Mouse (Mus musculus): ENCODE data around the gene Apex2.

Gene Apex2

GRCm38 (mm10) chrX:150589696-150590095 is at the start of gene Apex2:
Gene Apex2, minus strand, starts transcription at chrX:150589868.
- DNase-seq (ENCODE audit: low spot score): no peak

DNA sequence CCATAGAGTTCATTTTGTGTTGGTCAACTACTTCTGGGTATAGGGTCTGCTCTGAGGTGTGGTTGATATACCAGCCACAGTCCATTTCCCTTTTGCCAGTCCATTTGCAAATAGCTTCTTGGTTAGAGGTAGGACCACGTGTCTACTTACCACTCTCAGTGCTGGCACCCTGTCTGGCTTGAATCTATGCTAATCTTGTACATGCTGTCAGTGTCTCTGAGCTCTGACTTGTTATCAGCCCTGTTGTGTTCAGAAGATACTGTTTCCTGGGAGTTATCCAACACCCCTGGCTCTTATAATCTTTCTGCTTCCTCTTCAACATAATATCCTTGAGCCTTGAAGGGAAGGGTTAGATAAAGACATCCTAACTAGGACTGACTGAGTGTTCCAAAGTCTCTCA is 46.8 kb upstream of the Apex2 start:
- DNase-seq (ENCODE audit: low spot score): no peak

DNA sequence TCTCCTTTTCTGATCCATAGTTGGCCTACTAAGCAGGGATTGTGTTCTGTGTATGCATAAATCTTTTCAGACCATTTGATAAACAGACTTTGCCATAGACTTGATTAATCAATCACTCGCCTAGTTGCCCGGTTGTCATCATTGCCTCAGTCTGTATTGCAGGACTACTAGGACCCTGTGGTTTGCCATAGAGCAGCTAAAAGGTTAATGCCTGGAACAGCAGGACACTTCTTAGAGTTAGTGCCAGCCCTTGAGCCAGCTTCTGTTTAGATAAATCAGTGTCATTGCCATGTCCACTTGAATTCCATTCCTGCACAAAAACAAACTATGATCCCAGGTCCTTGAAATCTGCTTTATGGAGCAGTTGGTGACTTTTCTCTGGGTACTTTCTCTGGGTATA is 9.2 kb upstream of the Apex2 start:
- no peak for DNase-seq (ENCODE audit: low spot score)

DNA sequence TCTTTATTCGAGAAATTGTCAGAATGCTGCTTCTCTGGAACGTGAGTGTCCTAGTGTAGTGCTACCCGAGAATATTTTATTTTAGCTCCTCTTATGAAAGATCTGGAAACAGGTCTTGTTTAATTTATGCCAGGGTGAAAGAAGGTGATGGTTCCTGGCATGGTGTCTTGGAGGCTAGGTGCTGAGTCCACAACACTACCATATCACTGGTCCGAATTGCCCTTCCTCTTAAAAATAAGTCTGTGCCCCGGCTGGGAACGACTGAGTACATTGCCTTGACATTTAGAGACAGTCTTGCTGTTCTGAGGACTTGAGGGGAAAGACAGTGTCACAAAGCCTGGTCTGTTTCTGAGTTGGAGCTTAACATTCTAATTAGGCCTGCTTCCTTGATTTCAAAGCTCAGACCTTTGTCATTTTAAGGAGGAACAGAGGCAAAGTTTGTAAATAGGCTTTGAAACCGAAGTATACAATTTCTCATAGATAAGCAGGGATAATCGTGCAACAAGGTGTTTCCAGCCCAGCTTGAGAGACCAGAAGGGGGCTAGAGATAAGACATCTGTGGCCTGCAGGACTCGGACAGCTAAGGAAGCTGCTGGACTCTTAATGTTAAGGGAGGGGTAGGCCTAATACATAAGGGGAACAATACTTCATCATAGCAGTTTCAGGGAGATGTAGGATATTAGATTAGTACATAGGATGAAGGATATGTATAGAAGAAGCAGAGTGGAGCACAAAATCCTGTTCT is 5.5 kb upstream of the Apex2 start:
- DNase-seq (ENCODE audit: low spot score): no peak

- no peak for DNase-seq (ENCODE audit: low spot score)
Observed at GRCm38 (mm10) chrX:150594176-150594575, 4.5 kb upstream of the Apex2 start.

DNA sequence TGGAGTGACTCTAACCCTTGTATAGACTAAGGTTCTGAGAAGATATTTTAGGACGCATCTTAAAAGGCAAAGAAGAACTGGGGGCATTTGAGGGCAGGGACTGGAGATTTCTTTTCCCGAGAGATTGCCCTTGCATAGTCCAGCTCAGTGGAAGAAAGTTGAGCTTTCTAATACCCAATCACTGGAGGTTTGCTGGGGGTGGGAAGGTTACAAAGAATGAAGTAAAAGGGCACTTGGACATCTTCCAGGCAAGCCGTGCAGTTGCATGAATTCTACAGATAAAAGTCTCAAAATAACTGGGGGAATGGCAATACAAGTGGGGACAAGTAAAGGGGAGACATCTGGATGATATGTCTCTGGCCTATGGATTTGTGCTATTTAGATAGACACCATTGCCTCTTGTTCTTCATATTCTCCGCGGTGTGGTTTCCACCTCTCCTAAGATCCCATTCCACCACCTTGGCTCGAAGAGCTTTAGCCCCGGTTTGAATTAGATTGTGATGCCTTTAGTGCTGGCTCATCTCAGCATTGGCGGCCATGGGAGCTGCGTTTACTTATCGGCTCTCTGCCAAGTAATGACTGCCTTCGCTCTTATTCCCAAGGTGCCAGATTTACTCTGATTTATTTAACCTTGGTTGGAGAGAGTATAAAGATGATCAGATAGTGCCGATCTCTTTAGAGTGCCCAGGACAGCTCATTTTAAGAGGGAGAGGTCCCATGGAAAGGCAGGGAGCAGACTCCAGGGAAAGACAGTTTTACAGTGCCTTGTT is 3.8 kb upstream of the Apex2 start:
- no peak for DNase-seq (ENCODE audit: low spot score)

DNA sequence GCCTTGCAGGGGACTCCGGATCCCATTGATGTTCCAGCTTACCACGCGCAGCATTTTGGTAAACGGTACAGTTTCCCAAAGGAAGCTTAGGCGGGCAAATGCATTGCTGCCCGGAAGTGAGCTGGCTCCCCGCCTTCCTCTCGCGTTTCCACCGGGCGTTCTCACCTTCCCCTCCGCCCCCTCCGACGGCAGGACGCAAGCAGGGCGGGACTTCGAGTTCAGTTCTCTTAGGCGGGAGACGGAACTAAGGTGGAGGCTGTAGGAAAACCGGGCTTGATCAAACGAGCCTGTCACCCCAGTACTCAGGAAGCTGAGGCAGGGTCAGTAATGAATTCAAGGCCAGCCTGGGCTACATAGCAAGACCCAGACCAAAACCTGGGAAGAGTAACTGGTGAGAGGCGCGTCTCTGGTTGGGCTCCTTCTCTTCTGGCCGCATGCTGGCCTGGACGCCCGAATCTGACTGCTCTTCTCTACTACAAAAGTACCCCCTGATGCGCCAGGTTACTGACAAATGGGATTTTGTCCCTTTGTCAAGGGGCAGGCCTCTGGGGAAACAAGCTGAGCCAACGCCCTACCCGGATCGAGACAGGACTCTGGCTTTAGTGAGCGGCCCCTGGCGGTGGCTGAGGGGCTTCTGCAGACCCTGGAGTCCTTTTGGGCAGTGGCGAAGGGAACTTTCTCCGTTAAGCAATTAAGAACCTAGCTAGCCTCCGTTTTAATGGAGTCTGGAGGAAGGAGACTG is 1.5 kb downstream of the Apex2 start, which contains the start of gene Pfkfb1:
Pfkfb1 (plus strand) TSS at position 207 of the 742 bp plus-strand sequence.
- DNase-seq (ENCODE audit: low spot score): peak; percentile 79

DNA sequence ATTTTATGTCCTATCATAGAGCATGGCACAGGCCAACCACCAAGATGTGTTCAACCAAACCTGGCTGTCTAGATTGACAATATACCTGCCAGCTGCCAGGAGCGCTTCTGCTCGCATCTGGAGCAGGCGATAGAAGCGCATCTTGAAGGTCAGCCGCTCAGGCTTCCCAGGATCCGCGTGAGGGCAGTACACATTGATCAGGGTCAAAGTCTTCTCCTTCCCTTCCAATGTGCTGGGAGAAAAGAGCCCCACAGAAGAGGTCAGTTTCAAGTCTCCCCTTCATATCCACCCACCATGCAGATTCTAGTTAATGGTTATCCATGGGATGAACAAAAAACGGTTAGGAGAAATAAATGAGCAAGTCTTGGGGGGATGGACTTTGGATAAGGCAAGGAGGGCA is 4.6 kb downstream of the Apex2 start:
- DNase-seq (ENCODE audit: low spot score): no peak

GRCm38 (mm10) chrX:150581921-150582320 is 7.7 kb downstream of the Apex2 start:
- DNase-seq (ENCODE audit: low spot score): no peak

- DNase-seq (ENCODE audit: low spot score): no peak
Observed at GRCm38 (mm10) chrX:150564644-150565357, 24.9 kb downstream of the Apex2 start.

DNA sequence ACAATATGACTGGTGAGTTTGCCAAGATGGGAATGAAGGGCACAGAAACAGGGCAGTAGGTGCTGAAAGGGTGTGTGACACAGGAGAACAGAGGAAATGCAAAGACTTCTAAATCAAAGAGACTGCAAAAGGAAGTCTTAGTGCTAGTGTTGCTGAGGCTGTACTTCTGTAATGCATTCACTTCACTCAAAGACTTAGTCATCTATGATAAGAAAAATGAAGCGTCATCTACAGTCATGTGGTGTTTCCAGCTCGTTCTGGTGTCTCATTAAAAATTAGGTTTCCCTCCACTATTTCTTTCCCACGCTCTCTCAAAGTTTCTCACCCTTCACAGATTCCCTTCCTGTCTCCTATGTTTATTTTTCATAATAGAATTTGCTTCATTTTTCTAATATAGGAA is 35.6 kb downstream of the Apex2 start:
- DNase-seq (ENCODE audit: low spot score): no peak

GRCm38 (mm10) chrX:150551986-150552385 is 37.7 kb downstream of the Apex2 start:
- DNase-seq (ENCODE audit: low spot score): no peak

DNA sequence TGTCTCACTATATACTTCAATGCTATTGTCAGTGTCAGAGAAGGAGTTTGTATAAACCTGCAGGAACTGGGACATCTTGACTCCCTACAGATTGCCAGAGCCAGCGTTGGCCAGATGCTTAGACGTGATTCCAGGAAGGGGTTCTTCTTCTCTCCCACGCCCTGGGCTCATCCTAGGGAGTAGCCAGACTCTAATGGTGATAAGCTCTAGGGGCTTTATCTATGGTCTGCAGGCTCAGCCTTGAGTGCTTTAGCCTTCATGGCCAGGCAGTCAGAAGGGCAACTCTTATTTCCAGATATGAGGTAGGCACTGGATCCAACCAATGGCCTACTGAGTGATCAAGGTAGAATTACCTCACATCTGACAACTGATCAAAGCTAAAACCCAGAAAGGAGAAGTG is 40.0 kb downstream of the Apex2 start:
- peak; percentile 5 for DNase-seq (ENCODE audit: low spot score)

DNA sequence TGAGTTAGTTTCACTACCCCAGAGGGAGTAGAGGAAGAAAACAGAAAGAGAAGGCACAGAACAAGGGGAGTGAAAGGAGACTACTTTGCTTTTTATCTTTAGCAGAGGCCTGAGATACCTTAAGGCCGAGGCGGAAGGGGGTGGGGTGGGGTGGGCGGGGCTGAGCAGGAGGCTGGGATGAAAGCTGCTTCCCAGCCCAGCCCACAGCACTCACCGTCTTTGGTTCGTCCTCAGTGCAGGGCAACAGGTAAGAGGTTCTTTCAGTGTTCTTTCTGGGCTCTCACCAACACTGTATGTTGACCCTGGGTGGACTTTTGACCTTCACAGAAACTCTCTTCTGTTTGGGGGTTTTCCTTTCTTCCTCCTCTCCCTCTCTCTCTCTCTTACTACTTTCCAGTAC is 42.4 kb downstream of the Apex2 start, which contains the start of gene Alas2:
Alas2 (plus strand) TSS at position 137 of the 400 bp plus-strand sequence.
- no peak for DNase-seq (ENCODE audit: low spot score)

DNA sequence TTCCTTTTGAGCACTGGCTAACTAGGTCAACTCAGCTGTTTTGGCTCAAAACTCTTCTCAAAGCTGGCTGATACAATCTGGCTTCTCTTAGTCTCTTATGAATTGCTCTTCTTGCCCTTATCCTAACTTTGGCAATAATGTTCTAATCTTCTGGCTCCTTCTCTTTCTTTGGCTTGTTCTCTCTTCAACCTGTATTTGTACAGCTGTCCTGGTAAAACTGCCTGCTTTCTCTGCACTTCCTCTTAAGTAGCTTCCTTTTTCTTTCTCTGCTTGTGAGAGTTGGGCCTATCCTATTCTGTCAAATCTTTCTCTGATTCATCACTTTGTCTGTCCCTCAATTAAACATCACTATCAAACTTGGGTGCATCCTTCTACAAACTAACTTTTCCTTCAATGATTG is 48.0 kb downstream of the Apex2 start:
- DNase-seq (ENCODE audit: low spot score): no peak

- no peak for DNase-seq (ENCODE audit: low spot score)
Observed at GRCm38 (mm10) chrX:150540111-150540510, 49.6 kb downstream of the Apex2 start.

GRCm38 (mm10) chrX:150516477-150516876 is 73.2 kb downstream of the Apex2 start:
- DNase-seq (ENCODE audit: low spot score): no peak

- DNase-seq (ENCODE audit: low spot score): no peak
Observed at GRCm38 (mm10) chrX:150516015-150516414, 73.7 kb downstream of the Apex2 start.

- DNase-seq (ENCODE audit: low spot score): no peak
Observed at GRCm38 (mm10) chrX:150514127-150514526, 75.5 kb downstream of the Apex2 start.

DNA sequence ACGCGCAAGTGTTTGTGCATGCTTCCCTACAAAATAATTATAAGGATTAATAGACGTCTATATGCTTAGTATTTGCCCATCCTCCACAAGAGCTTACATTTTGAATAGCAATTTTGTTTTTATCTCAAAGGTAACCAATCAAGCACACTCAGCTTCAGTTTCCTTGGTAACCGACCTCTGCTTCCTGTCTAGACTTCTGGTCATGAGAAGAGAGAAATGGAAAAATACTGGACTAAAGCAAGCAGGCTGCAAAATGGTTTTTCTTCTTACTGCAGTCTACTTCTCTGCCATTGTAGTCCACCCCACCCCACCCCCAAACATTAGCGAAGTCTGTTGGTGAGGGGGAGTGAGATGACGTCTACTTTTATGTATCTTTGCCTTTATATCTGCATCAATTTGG is 78.4 kb downstream of the Apex2 start:
- DNase-seq (ENCODE audit: low spot score): no peak

- DNase-seq (ENCODE audit: low spot score): no peak
Observed at GRCm38 (mm10) chrX:150510631-150511030, 79.0 kb downstream of the Apex2 start.

GRCm38 (mm10) chrX:150508696-150509095 is 81.0 kb downstream of the Apex2 start:
- DNase-seq (ENCODE audit: low spot score): no peak

All from ovary, postnatal 36 days (tissue).